12 mouse cellular contexts compared by ENCODE assay signal in genomic region chr19:24321211-24321899, GRCm38 (mm10).
"Had no signal": no experiment of that assay in that cellular context is flagged by ENCODE, and none has a peak within 500 bp of the region (broad histone marks: within the 10 kb centered on the region; RNA-seq: fewer than 3 reads in every experiment).

No protein-coding gene starts in this region.

- H3K36me3 ChIP-seq: kidney, embryonic 15.5 days; limb, embryonic 15.5 days; liver, embryonic 12.5 days; midbrain, embryonic 12.5 days; neural tube, embryonic 13.5 days; stomach, embryonic 15.5 days had no signal

- H3K4me3 ChIP-seq: kidney, embryonic 15.5 days; limb, embryonic 15.5 days; liver, embryonic 12.5 days; midbrain, embryonic 12.5 days; neural tube, embryonic 13.5 days; stomach, embryonic 15.5 days had no signal

- ATAC-seq: liver, embryonic 12.5 days; midbrain, embryonic 16.5 days had no signal

- H3K9ac ChIP-seq: kidney, embryonic 15.5 days; limb, embryonic 15.5 days; liver, embryonic 12.5 days; midbrain, embryonic 12.5 days; neural tube, embryonic 13.5 days; stomach, embryonic 15.5 days had no signal

- H3K27me3 ChIP-seq: limb, embryonic 15.5 days; liver, embryonic 12.5 days; midbrain, embryonic 12.5 days; stomach, embryonic 15.5 days had no signal

- H3K27ac ChIP-seq: kidney, embryonic 15.5 days; limb, embryonic 15.5 days; liver, embryonic 12.5 days; midbrain, embryonic 12.5 days; neural tube, embryonic 13.5 days; stomach, embryonic 15.5 days had no signal

- H3K4me1 ChIP-seq: liver, embryonic 12.5 days; stomach, embryonic 15.5 days had no signal

- DNase-seq: kidney, adult 2 months; kidney, postnatal 14 days; right cerebral cortex, postnatal 14 days; thymus, adult 2 months; thymus, postnatal 25 days had no signal

- H3K9me3 ChIP-seq: kidney, embryonic 15.5 days; limb, embryonic 15.5 days; liver, embryonic 12.5 days; midbrain, embryonic 12.5 days; neural tube, embryonic 13.5 days; stomach, embryonic 15.5 days had no signal

- H3K4me2 ChIP-seq: kidney, embryonic 15.5 days; limb, embryonic 15.5 days; liver, embryonic 12.5 days; midbrain, embryonic 12.5 days; neural tube, embryonic 13.5 days; stomach, embryonic 15.5 days had no signal
